Mouse (Mus musculus): ENCODE data around the gene Prickle2. TPM values are rescaled to one million over a fixed set of nuclear protein-coding genes. Genes with fewer than 3 reads are reported as not detected.
A peak's percentile ranks its signal among the peaks of the same experiment; 100 is the strongest.

Gene Prickle2
- polyA plus RNA-seq, 1 experiment from 2014 or later, result 13.9 TPM

GRCm38 (mm10) chr6:92383196-92383782 lies 322.7 kb downstream of the Prickle2 start:
- peak overlapping the region; percentile 71 for H3K27ac ChIP-seq
- 0 out of 2 replicates have a peak, but pooled peaks have one; percentile 29 for ATAC-seq (ENCODE audit: low FRiP score)

GRCm38 (mm10) chr6:92381085-92381484 lies 324.9 kb downstream of the Prickle2 start:
- no peak overlapping the region for H3K4me3 ChIP-seq
- H3K4me1 ChIP-seq, result peaks cover 13% of the 10 kb centered on the region
- no peaks in the 10 kb centered on the region for H3K27me3 ChIP-seq
- no peak for ATAC-seq (ENCODE audit: low FRiP score)
- no peak overlapping the region for H3K27ac ChIP-seq
- 82% methylated on average over 10 of the region's 10 CpGs for WGBS
- peaks cover 8% of the 10 kb centered on the region for H3K36me3 ChIP-seq
- no peaks in the 10 kb centered on the region for H3K9me3 ChIP-seq (replicated peaks)
- no peak overlapping the region for H3K4me2 ChIP-seq (replicated peaks)
- H3K9ac ChIP-seq, result no peak overlapping the region

More at GRCm38 (mm10) chr6:92383196-92383782, 322.7 kb downstream of the Prickle2 start:
- H3K9ac ChIP-seq, result no peak overlapping the region
- H3K4me1 ChIP-seq, result peaks cover 13% of the 10 kb centered on the region
- 62% methylated on average over 14 of the region's 14 CpGs for WGBS
- no peaks in the 10 kb centered on the region for H3K27me3 ChIP-seq
- no peaks in the 10 kb centered on the region for H3K36me3 ChIP-seq
- no peaks in the 10 kb centered on the region for H3K9me3 ChIP-seq (replicated peaks)
- no peak overlapping the region for H3K4me3 ChIP-seq
- no peak overlapping the region for H3K4me2 ChIP-seq (replicated peaks)

- no peaks in the 10 kb centered on the region for H3K4me1 ChIP-seq
- H3K27ac ChIP-seq, result no peak overlapping the region
- no peak for ATAC-seq (ENCODE audit: low FRiP score)
- no peak overlapping the region for H3K4me2 ChIP-seq (replicated peaks)
- peaks cover 13% of the 10 kb centered on the region for H3K36me3 ChIP-seq
- no peak overlapping the region for H3K9ac ChIP-seq
- no peaks in the 10 kb centered on the region for H3K9me3 ChIP-seq (replicated peaks)
- H3K4me3 ChIP-seq, result no peak overlapping the region
- no peaks in the 10 kb centered on the region for H3K27me3 ChIP-seq
- WGBS, result 84% methylated on average over 6 of the region's 6 CpGs
Measured at GRCm38 (mm10) chr6:92374826-92375225, 331.1 kb downstream of the Prickle2 start.

GRCm38 (mm10) chr6:92370896-92371295 lies 335.1 kb downstream of the Prickle2 start:
- H3K4me1 ChIP-seq, result no peaks in the 10 kb centered on the region
- H3K9ac ChIP-seq, result no peak overlapping the region
- ATAC-seq (ENCODE audit: low FRiP score), result no peak
- no peak overlapping the region for H3K27ac ChIP-seq
- peaks cover 13% of the 10 kb centered on the region for H3K9me3 ChIP-seq (replicated peaks)
- 67% methylated on average over 5 of the region's 5 CpGs for WGBS
- H3K27me3 ChIP-seq, result no peaks in the 10 kb centered on the region
- H3K36me3 ChIP-seq, result peaks cover 3% of the 10 kb centered on the region
- H3K4me3 ChIP-seq, result no peak overlapping the region
- H3K4me2 ChIP-seq (replicated peaks), result no peak overlapping the region

- no peak for ATAC-seq (ENCODE audit: low FRiP score)
- no peak overlapping the region for H3K4me2 ChIP-seq (replicated peaks)
- WGBS, result 76% methylated on average over 10 of the region's 10 CpGs
- H3K4me3 ChIP-seq, result no peak overlapping the region
- H3K27ac ChIP-seq, result no peak overlapping the region
- no peaks in the 10 kb centered on the region for H3K9me3 ChIP-seq (replicated peaks)
- no peaks in the 10 kb centered on the region for H3K36me3 ChIP-seq
- H3K9ac ChIP-seq, result no peak overlapping the region
- 0 out of 2 replicates have a peak, but pooled peaks cover 8% of the 10 kb centered on the region for H3K4me1 ChIP-seq
- no peaks in the 10 kb centered on the region for H3K27me3 ChIP-seq
Measured at GRCm38 (mm10) chr6:92347278-92348028, 358.5 kb downstream of the Prickle2 start.

- Histone ChIP-seq H3K36me3 (no peaks in the 10 kb centered on the region), H3K4me1 (0 out of 2 replicates have a peak, but pooled peaks cover 8% of the 10 kb centered on the region), H3K9ac (no peak overlapping the region), H3K4me3 (no peak overlapping the region), H3K9me3 (replicated peaks) (no peaks in the 10 kb centered on the region), H3K4me2 (replicated peaks) (no peak overlapping the region), H3K27me3 (no peaks in the 10 kb centered on the region), H3K27ac (no peak overlapping the region)
- 52% methylated on average over 7 of the region's 7 CpGs for WGBS
- ATAC-seq (ENCODE audit: low FRiP score), result no peak
Measured at GRCm38 (mm10) chr6:92346729-92347128, 359.2 kb downstream of the Prickle2 start.

- H3K4me1 ChIP-seq, result 0 out of 2 replicates have a peak, but pooled peaks cover 8% of the 10 kb centered on the region
- no peak overlapping the region for H3K4me2 ChIP-seq (replicated peaks)
- H3K27me3 ChIP-seq, result no peaks in the 10 kb centered on the region
- no peak for ATAC-seq (ENCODE audit: low FRiP score)
- H3K4me3 ChIP-seq, result no peak overlapping the region
- no peaks in the 10 kb centered on the region for H3K36me3 ChIP-seq
- WGBS, result 78% methylated on average over 2 of the region's 2 CpGs
- H3K9ac ChIP-seq, result no peak overlapping the region
- H3K27ac ChIP-seq, result no peak overlapping the region
- no peaks in the 10 kb centered on the region for H3K9me3 ChIP-seq (replicated peaks)
Measured at GRCm38 (mm10) chr6:92345151-92345550, 360.8 kb downstream of the Prickle2 start.

GRCm38 (mm10) chr6:92344588-92344987 lies 361.4 kb downstream of the Prickle2 start:
- no peaks in the 10 kb centered on the region for H3K27me3 ChIP-seq
- 0 out of 2 replicates have a peak, but pooled peaks cover 8% of the 10 kb centered on the region for H3K4me1 ChIP-seq
- H3K9ac ChIP-seq, result no peak overlapping the region
- H3K9me3 ChIP-seq (replicated peaks), result no peaks in the 10 kb centered on the region
- H3K4me2 ChIP-seq (replicated peaks), result no peak overlapping the region
- 89% methylated on average over 3 of the region's 3 CpGs for WGBS
- no peak overlapping the region for H3K4me3 ChIP-seq
- H3K27ac ChIP-seq, result no peak overlapping the region
- ATAC-seq (ENCODE audit: low FRiP score), result no peak
- no peaks in the 10 kb centered on the region for H3K36me3 ChIP-seq

Other genes starting within 250 kb of the Prickle2 start
- 0.18 and 0.40 TPM in 2 replicates for gene A730049H05Rik, start 110.3 kb upstream of the Prickle2 start, polyA plus RNA-seq (2016; fragmentation: Nextera tagmentation; extraction: Ambion mirVana)
- 0.10 TPM in 1 of 2 replicates, not detected in the other for gene Gm15737, start 163.2 kb upstream of the Prickle2 start, polyA plus RNA-seq (2016; fragmentation: Nextera tagmentation; extraction: Ambion mirVana)
- 4.5 and 4.8 TPM in 2 replicates for gene Adamts9, start 237.3 kb upstream of the Prickle2 start, polyA plus RNA-seq (2016; fragmentation: Nextera tagmentation; extraction: Ambion mirVana)

Data from hindbrain, embryonic 12.5 days (tissue).